In genomic region chr7:105367930-105368329, GRCm38 (mm10) we compare ENCODE assay signal across 25 mouse cellular contexts. TPM values are rescaled to one million over a fixed set of nuclear protein-coding genes. Genes with fewer than 3 reads are reported as not detected.
"Had no signal": no experiment of that assay in that cellular context is flagged by ENCODE, and none has a peak within 500 bp of the region (broad histone marks: within the 10 kb centered on the region; RNA-seq: fewer than 3 reads in every experiment).

Gene Olfr692 (plus strand): TSS chr7:105368230.

- H3K36me3 ChIP-seq: stomach, embryonic 15.5 days had no signal

- H3K27me3 ChIP-seq: neural tube, embryonic 13.5 days; neural tube, embryonic 15.5 days; stomach, embryonic 15.5 days had no signal

- H3K4me3 ChIP-seq: neural tube, embryonic 13.5 days; neural tube, embryonic 15.5 days; stomach, embryonic 15.5 days had no signal

- DNase-seq: retina, postnatal 1 day; right cerebral cortex, adult 18-20 months; right cerebral cortex, postnatal 14 days; right cerebral cortex, postnatal 25 days; right cerebral cortex, postnatal 4 days; spleen, adult 18-20 months; thymus, adult 18-20 months; thymus, adult 2 months; thymus, postnatal 14 days; thymus, postnatal 25 days; thymus, postnatal 36 days; thymus, postnatal 4 days had no signal

- H3K9ac ChIP-seq: neural tube, embryonic 13.5 days; neural tube, embryonic 15.5 days; stomach, embryonic 15.5 days had no signal

- H3K27ac ChIP-seq: neural tube, embryonic 13.5 days; neural tube, embryonic 15.5 days; stomach, embryonic 15.5 days; stomach, postnatal 0 days had no signal

- H3K4me1 ChIP-seq: neural tube, embryonic 13.5 days; neural tube, embryonic 15.5 days; stomach, embryonic 15.5 days had no signal

RNA-seq across cellular contexts. Expression of gene Olfr692, which starts in this region (rescaled TPM):
- total RNA-seq: neutrophil, adult 5-6 weeks had no signal
- polyA plus RNA-seq: neural tube, embryonic 13.5 days; neural tube, embryonic 14.5 days; neural tube, embryonic 15.5 days; small intestine, adult 2 months; spleen, adult 2 months; stomach, embryonic 14.5 days; stomach, embryonic 15.5 days; stomach, embryonic 16.5 days; stomach, postnatal 0 days; testis, adult 2 months; thymus, adult 2 months; thymus, postnatal 0 days; urinary bladder, adult 2 months had no signal
